Comparison of ENCODE assay signal across 41 mouse cellular contexts in the genomic region with DNA sequence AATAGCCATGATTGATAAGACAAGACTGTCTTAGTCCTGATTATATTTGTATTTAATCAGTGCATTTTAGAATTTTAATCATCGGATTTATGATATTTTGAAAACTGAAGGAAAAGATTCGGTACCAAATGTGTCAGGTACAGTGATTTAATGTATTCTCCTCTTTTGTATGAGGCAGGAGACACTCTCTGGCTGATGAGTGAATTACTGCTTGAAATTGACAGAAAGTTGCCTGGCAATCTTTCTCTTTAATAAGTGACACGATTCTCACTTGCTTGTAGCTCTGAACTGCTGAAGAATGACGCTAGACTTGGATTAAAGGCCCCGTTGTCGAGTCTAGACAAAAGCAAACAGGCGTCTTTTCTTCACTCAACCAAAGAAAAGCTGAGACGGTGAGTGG. TPM values are rescaled to one million over a fixed set of nuclear protein-coding genes. Genes with fewer than 3 reads are reported as not detected.
"Had no signal": no experiment of that assay in that cellular context is flagged by ENCODE, and none has a peak within 500 bp of the region (broad histone marks: within the 10 kb centered on the region; RNA-seq: fewer than 3 reads in every experiment).

No protein-coding gene starts in this region.

- H3K27me3 ChIP-seq: heart, embryonic 13.5 days; heart, embryonic 15.5 days; kidney, embryonic 15.5 days; limb, embryonic 13.5 days; limb, embryonic 15.5 days; liver, embryonic 12.5 days had no signal

- H3K36me3 ChIP-seq: heart, embryonic 13.5 days; heart, embryonic 15.5 days; kidney, embryonic 15.5 days; limb, embryonic 13.5 days; limb, embryonic 15.5 days; liver, embryonic 12.5 days had no signal

- ATAC-seq: hindbrain, embryonic 16.5 days; intestine, embryonic 16.5 days; liver, embryonic 12.5 days had no signal

- H3K9me3 ChIP-seq: heart, embryonic 13.5 days; heart, embryonic 15.5 days; kidney, embryonic 15.5 days; limb, embryonic 15.5 days; liver, embryonic 12.5 days had no signal

- H3K9ac ChIP-seq: heart, embryonic 13.5 days; heart, embryonic 15.5 days; hindbrain, embryonic 14.5 days; kidney, embryonic 15.5 days; limb, embryonic 13.5 days; limb, embryonic 15.5 days; liver, embryonic 12.5 days; liver, embryonic 14.5 days had no signal

- H3K4me2 ChIP-seq: heart, embryonic 11.5 days; heart, embryonic 13.5 days; heart, embryonic 15.5 days; hindbrain, embryonic 14.5 days; kidney, embryonic 15.5 days; limb, embryonic 13.5 days; limb, embryonic 15.5 days; liver, embryonic 12.5 days had no signal

- H3K27ac ChIP-seq: heart, embryonic 13.5 days; heart, embryonic 15.5 days; hindbrain, embryonic 14.5 days; kidney, embryonic 15.5 days; kidney, postnatal 0 days; limb, embryonic 13.5 days; limb, embryonic 15.5 days; liver, embryonic 12.5 days; liver, embryonic 14.5 days had no signal

- H3K4me1 ChIP-seq: heart, embryonic 13.5 days; heart, embryonic 15.5 days; kidney, embryonic 15.5 days; limb, embryonic 13.5 days; liver, embryonic 12.5 days had no signal

- H3K4me3 ChIP-seq: heart, embryonic 13.5 days; heart, embryonic 15.5 days; kidney, embryonic 15.5 days; limb, embryonic 13.5 days; limb, embryonic 15.5 days; liver, embryonic 12.5 days had no signal

- DNase-seq: gastrocnemius, postnatal 14 days; gastrocnemius, postnatal 36 days; heart, adult 18-20 months; heart, postnatal 14 days; kidney, adult 11 months; kidney, adult 2 months; kidney, adult 9 months; kidney, postnatal 14 days; kidney, postnatal 36 days; layer of hippocampus, adult 9-11 months; layer of hippocampus, postnatal 36 days; left cerebral cortex, postnatal 4 days had no signal

RNA-seq across cellular contexts. Expression of a gene that starts 13.0 kb away (rescaled TPM):
- total RNA-seq: gastrocnemius, adult 18-20 months; gastrocnemius, adult 8-10 months; gastrocnemius, postnatal 14 days; gastrocnemius, postnatal 36 days; heart, adult 18-20 months; heart, adult 8-10 months; heart, postnatal 14 days; hematopoietic stem cell, adult 5-6 weeks; layer of hippocampus, adult 18-20 months; layer of hippocampus, postnatal 14 days; layer of hippocampus, postnatal 36 days; left cerebral cortex, adult 18-20 months; left cerebral cortex, adult 8-10 months; left cerebral cortex, postnatal 10 days; left cerebral cortex, postnatal 25 days; left cerebral cortex, postnatal 4 days; liver, adult 2 months had no signal
- polyA plus RNA-seq: heart, embryonic 11.5 days; heart, embryonic 13.5 days; heart, postnatal 0 days; hindbrain, embryonic 11.5 days; intestine, embryonic 14.5 days; intestine, embryonic 16.5 days; kidney, adult 2 months; kidney, embryonic 15.5 days; kidney, postnatal 0 days; large intestine, adult 2 months; limb, embryonic 11.5 days; limb, embryonic 13.5 days; liver, adult 2 months; liver, embryonic 12.5 days; liver, embryonic 14.5 days; liver, embryonic 16.5 days had no signal

RNA-seq across cellular contexts. Expression of a gene that starts 47.4 kb away (rescaled TPM):
- total RNA-seq: hematopoietic stem cell, adult 5-6 weeks had no signal
- polyA plus RNA-seq: liver, adult 2 months had no signal

RNA-seq across cellular contexts. Expression of a gene that starts 57.7 kb away (rescaled TPM):
- total RNA-seq: gastrocnemius, adult 18-20 months; gastrocnemius, adult 8-10 months; gastrocnemius, postnatal 14 days; hematopoietic stem cell, adult 5-6 weeks; layer of hippocampus, postnatal 14 days had no signal
- polyA plus RNA-seq: heart, embryonic 11.5 days; heart, embryonic 15.5 days; heart, postnatal 0 days; hindbrain, embryonic 14.5 days; intestine, embryonic 14.5 days; intestine, embryonic 16.5 days; large intestine, adult 2 months; liver, adult 2 months; liver, embryonic 12.5 days; liver, embryonic 14.5 days; liver, embryonic 16.5 days had no signal
